Mouse (Mus musculus) G1E (cell line): ENCODE measurements around the gene Vps13a.

ENCODE experiments used
- CTCF ChIP-seq: IDR thresholded peaks from 2 replicates; pipeline ENCODE4 v1.5.1; 2012; ENCODE audit warnings: low read depth, low read length, inconsistent platforms, mixed read lengths
- GATA1 ChIP-seq: IDR thresholded peaks from 2 replicates; pipeline ENCODE4 v1.6.1; 2012; ENCODE audit warnings: borderline replicate concordance, low read length, inconsistent platforms, mixed read lengths
- GATA2 ChIP-seq: IDR thresholded peaks from 2 replicates; pipeline ENCODE4 v1.6.1; 2012; ENCODE audit warnings: low read depth, low read length, inconsistent platforms, borderline replicate concordance
- POLR2AphosphoS5 ChIP-seq: IDR thresholded peaks from 2 replicates; pipeline ENCODE4 v1.6.1; 2012; ENCODE audit warnings: low read depth, low read length, inconsistent platforms; ENCODE audit not compliant: insufficient replicate concordance
- TAL1 ChIP-seq: conservative IDR thresholded peaks from 2 replicates; pipeline ENCODE4 v1.6.1; 2012; ENCODE audit warnings: low read depth, low read length, inconsistent platforms, mixed read lengths

GRCm38 (mm10) chr19:16779281-16779680 is 1.5 kb downstream of the Vps13a start:
- no peak for TF ChIP-seq CTCF
- no peak for TF ChIP-seq GATA1
- no peak for TF ChIP-seq GATA2
- TF ChIP-seq TAL1: no peak
- TF ChIP-seq POLR2AphosphoS5: no peak
